Mouse (Mus musculus) heart, embryonic 11.5 days (tissue): ENCODE results near the gene Nrf1. TPM values are rescaled to one million over a fixed set of nuclear protein-coding genes. Genes with fewer than 3 reads are reported as not detected.

ENCODE experiments used
- ATAC-seq: fragments of 200-750 bp; cut with Nextera tagmentation; replicated peaks from 2 replicates; pipeline ENCODE4 v1.8.0; 2017; ENCODE audit warnings: moderate library complexity; ENCODE audit not compliant: insufficient number of reproducible peaks, low FRiP score, low TSS enrichment
- H3K27ac ChIP-seq: fragments of 300-500 bp; sonication (generic); 2 replicates; pipeline ENCODE4 v1.5.1; 2014; ENCODE audit warnings: mild to moderate bottlenecking, low read depth, low read length
- H3K27me3 ChIP-seq: fragments of 300-500 bp; sonication (generic); 2 replicates; pipeline ENCODE4 v1.6.1; 2014; ENCODE audit warnings: mild to moderate bottlenecking, low read length, mixed read lengths; ENCODE audit not compliant: control insufficient read depth, insufficient read depth
- H3K36me3 ChIP-seq: fragments of 300-500 bp; sonication (generic); 2 replicates; pipeline ENCODE4 v1.6.1; 2014; ENCODE audit warnings: mild to moderate bottlenecking, low read length, moderate library complexity, mixed read lengths; ENCODE audit not compliant: control insufficient read depth, insufficient read depth
- H3K4me1 ChIP-seq: fragments of 300-500 bp; sonication (generic); 2 replicates; pipeline ENCODE4 v1.6.1; 2014; ENCODE audit warnings: low read length; ENCODE audit not compliant: control insufficient read depth, insufficient read depth
- H3K4me2 ChIP-seq: fragments of 300-500 bp; sonication (generic); 2 replicates; pipeline ENCODE4 v1.6.1; 2014; ENCODE audit warnings: mild to moderate bottlenecking, moderate library complexity
- H3K4me3 ChIP-seq: fragments of 300-500 bp; sonication (generic); 2 replicates; pipeline ENCODE4 v1.5.1; 2014; ENCODE audit warnings: low read depth, low read length
- H3K9ac ChIP-seq: fragments of 300-500 bp; sonication (generic); 2 replicates; pipeline ENCODE4 v1.6.1; 2014; ENCODE audit warnings: mild to moderate bottlenecking, low read depth, low read length, moderate library complexity
- H3K9me3 ChIP-seq: fragments of 300-500 bp; sonication (generic); replicated peaks from 2 replicates; pipeline ENCODE4 v1.6.1; 2016; ENCODE audit warnings: low read length; ENCODE audit not compliant: control insufficient read depth
- WGBS: fragments of 180-500 bp; shearing (Covaris S2); extraction: QIAGEN DNeasy Blood & Tissue Kit; methylation state at CpG from one replicate; pipeline ENCODE4 v1.1.7; 2014; ENCODE audit not compliant: insufficient replicate concordance; 5-methylcytosine and 5-hydroxymethylcytosine counted together
- polyA plus RNA-seq: library from polyadenylated mRNA; unstranded; fragments of >200 nt; fragmentation: Nextera tagmentation; extraction: Ambion mirVana; gene quantifications from 2 replicates; pipeline ENCODE4 v1.2.1, GENCODE M21; 2014

Gene Nrf1
- polyA plus RNA-seq, 1 experiment from 2014 or later, result 44.5 TPM

DNA sequence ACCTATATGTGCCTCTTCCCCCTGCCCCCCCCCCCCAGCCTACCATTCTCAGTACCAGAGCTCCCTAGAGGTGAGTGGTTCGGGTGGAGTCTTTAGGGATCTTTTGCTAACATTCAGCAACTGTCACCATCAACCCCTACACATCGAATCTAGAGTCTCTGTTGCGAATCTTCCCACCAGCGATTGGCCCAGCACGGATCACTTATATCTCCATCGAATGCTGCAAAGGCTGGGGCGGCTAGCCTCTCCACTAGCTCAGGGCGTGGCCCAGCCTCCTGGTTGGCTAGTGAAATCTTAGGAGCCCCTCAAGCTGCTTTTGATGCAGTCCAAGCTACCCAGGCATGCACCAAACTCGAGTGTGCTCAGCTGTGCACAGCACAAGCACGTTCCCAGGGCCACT, 124.2 kb downstream of the Nrf1 start:
- peaks cover 38% of the 10 kb centered on the region for H3K4me1 ChIP-seq
- 23% methylated on average over 10 of the region's 10 CpGs for WGBS
- no peak overlapping the region for H3K27ac ChIP-seq
- peaks cover 89% of the 10 kb centered on the region for H3K27me3 ChIP-seq
- H3K4me3 ChIP-seq, result no peak overlapping the region
- H3K9me3 ChIP-seq, result no peaks in the 10 kb centered on the region
- no peak overlapping the region for H3K9ac ChIP-seq
- no peaks in the 10 kb centered on the region for H3K36me3 ChIP-seq
- no peak overlapping the region for H3K4me2 ChIP-seq
- ATAC-seq, result no peak

- no peaks in the 10 kb centered on the region for H3K9me3 ChIP-seq
- H3K4me3 ChIP-seq, result no peak overlapping the region
- H3K9ac ChIP-seq, result no peak overlapping the region
- peaks cover 94% of the 10 kb centered on the region for H3K27me3 ChIP-seq
- WGBS, result 15% methylated on average over 8 of the region's 8 CpGs
- H3K27ac ChIP-seq, result no peak overlapping the region
- no peaks in the 10 kb centered on the region for H3K36me3 ChIP-seq
- 0 out of 2 replicates have a peak overlapping the region, but pooled peaks have one; percentile 59 for H3K4me2 ChIP-seq
- peaks cover 34% of the 10 kb centered on the region for H3K4me1 ChIP-seq
- ATAC-seq, result no peak
These were observed 124.6 kb downstream of the Nrf1 start for GRCm38 (mm10) chr6:30172441-30172819.

GRCm38 (mm10) chr6:30172820-30173550, 125.2 kb downstream of the Nrf1 start:
- Histone ChIP-seq H3K27ac (no peak overlapping the region), H3K4me1 (peaks cover 34% of the 10 kb centered on the region)

GRCm38 (mm10) chr6:30173551-30174460, 126.0 kb downstream of the Nrf1 start:
- Histone ChIP-seq H3K9ac (0 out of 2 replicates have a peak overlapping the region, but pooled peaks have one; percentile 1), H3K27ac (no peak overlapping the region), H3K36me3 (no peaks in the 10 kb centered on the region), H3K4me1 (peaks cover 37% of the 10 kb centered on the region), H3K9me3 (no peaks in the 10 kb centered on the region), H3K4me2 (peak overlapping the region; percentile 59), H3K27me3 (peaks cover 96% of the 10 kb centered on the region), H3K4me3 (peak overlapping the region; percentile 41)
- peak; percentile 10; the same call in 1 of the 2 replicates for ATAC-seq
- WGBS, result 1% methylated on average over 80 of the region's 80 CpGs

More at GRCm38 (mm10) chr6:30172820-30173550, 125.2 kb downstream of the Nrf1 start:
- no peaks in the 10 kb centered on the region for H3K9me3 ChIP-seq
- peaks cover 95% of the 10 kb centered on the region for H3K27me3 ChIP-seq
- no peaks in the 10 kb centered on the region for H3K36me3 ChIP-seq
- H3K4me3 ChIP-seq, result peak overlapping the region; percentile 41
- WGBS, result 1% methylated on average over 44 of the region's 44 CpGs
- no peak for ATAC-seq
- H3K4me2 ChIP-seq, result peak overlapping the region; percentile 59
- no peak overlapping the region for H3K9ac ChIP-seq

GRCm38 (mm10) chr6:30174461-30175224, 126.9 kb downstream of the Nrf1 start:
- H3K27ac ChIP-seq, result no peak overlapping the region
- no peaks in the 10 kb centered on the region for H3K9me3 ChIP-seq
- no peaks in the 10 kb centered on the region for H3K36me3 ChIP-seq
- H3K4me2 ChIP-seq, result peak overlapping the region; percentile 59
- peaks cover 97% of the 10 kb centered on the region for H3K27me3 ChIP-seq
- H3K9ac ChIP-seq, result no peak overlapping the region
- peaks cover 39% of the 10 kb centered on the region for H3K4me1 ChIP-seq
- WGBS, result under 1% methylated on average over 25 of the region's 33 CpGs
- H3K4me3 ChIP-seq, result peak overlapping the region; percentile 41
- no peak for ATAC-seq

GRCm38 (mm10) chr6:30175225-30175917, 127.6 kb downstream of the Nrf1 start:
- Histone ChIP-seq H3K9me3 (no peaks in the 10 kb centered on the region), H3K27me3 (peaks cover 95% of the 10 kb centered on the region), H3K4me2 (peak overlapping the region; percentile 59), H3K36me3 (no peaks in the 10 kb centered on the region), H3K4me1 (peaks cover 43% of the 10 kb centered on the region), H3K4me3 (peak overlapping the region; percentile 41), H3K27ac (no peak overlapping the region), H3K9ac (no peak overlapping the region)
- 0 out of 2 replicates have a peak, but pooled peaks have one; percentile 19 for ATAC-seq
- WGBS, result under 1% methylated on average over 45 of the region's 45 CpGs

- Histone ChIP-seq H3K4me1 (peaks cover 43% of the 10 kb centered on the region), H3K4me3 (peak overlapping the region; percentile 41), H3K9ac (no peak overlapping the region), H3K9me3 (no peaks in the 10 kb centered on the region), H3K36me3 (no peaks in the 10 kb centered on the region), H3K27ac (no peak overlapping the region), H3K27me3 (peaks cover 95% of the 10 kb centered on the region), H3K4me2 (peak overlapping the region; percentile 59)
- WGBS, result under 1% methylated on average over 28 of the region's 28 CpGs
- no peak for ATAC-seq
These were observed 128.2 kb downstream of the Nrf1 start for GRCm38 (mm10) chr6:30175918-30176421.
